Mouse (Mus musculus) left cerebral cortex, adult 9 months (tissue): Measurements from ENCODE around the gene Gm6217.
"Not testable (repeated sequence)": the region's sequence is repeated elsewhere in the genome, so short reads cannot be mapped to it uniquely, and the experiment has no call there.

ENCODE experiments used
- DNase-seq, 2 experiments: peaks; one replicate each; pipeline ENCODE4 v3.0.0; 2022; ENCODE audit warnings: low spot score in 2 of 2

The Gm6217 gene

DNA sequence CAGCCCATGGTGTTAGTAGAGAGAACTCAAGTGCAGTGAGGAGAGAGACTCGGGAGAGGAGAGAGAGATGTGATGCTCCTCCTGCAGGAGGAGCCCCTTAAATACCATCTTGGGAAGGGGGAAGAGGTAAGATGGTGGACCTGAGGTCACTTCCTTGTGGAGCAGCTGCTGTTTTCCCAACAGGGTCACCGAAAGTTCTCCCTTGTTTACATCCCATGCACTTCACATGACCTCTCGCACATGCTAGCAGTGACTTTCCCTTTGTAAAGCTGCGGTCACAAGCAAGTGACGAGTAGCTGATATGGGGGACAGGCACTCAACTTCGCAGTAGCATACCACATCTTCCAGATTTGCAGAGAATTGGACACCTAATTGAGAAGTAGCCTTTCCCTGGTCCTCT, at the start of gene Gm6217:
TSS of gene Gm6217 (minus strand) at position 74 of the 400 bp plus-strand sequence.
- not testable (repeated sequence) for DNase-seq

GRCm38 (mm10) chr1:82977840-82978239, 46.6 kb upstream of the Gm6217 start:
- no peak for DNase-seq

DNA sequence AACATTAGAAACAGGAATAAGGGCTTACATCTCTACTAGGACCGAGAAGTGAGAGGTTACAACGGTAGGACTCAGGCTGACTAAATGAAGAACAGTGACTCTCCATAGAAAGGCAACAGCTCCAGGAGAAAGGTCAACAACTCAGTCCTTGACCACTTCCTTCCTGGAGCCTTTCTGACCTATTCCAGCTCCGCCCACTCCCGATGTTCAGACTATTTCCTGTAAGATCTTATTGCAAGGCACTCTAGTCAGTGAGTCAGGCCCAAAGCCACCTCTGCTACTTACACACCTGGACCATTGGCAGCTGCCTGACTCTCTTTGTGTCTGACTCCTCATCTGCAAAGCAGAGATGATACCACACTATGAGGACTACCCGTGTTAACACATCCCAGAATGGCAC, 44.6 kb upstream of the Gm6217 start:
- DNase-seq: no peak

- DNase-seq: no peak
Observed at GRCm38 (mm10) chr1:82974342-82974741, 43.1 kb upstream of the Gm6217 start.

DNA sequence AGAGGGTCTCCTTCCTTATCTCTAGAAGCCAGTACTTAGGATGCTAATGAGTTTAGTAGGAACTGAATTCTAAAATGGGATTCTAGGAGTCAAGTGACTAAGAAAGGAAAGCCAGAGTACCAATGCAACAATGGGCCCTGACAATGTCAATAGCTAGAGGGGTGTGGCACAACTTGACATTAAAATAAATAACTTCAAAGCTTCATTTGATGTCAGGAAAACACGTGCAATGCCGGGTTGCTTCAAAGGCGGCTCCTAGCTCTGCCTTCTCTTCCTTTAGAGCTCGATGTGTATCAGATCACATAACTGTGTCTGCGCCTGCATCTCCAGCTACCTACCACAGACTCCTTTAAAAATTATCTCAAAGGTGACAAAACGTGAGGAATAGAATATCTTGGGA, 42.7 kb upstream of the Gm6217 start:
- no peak for DNase-seq

DNA sequence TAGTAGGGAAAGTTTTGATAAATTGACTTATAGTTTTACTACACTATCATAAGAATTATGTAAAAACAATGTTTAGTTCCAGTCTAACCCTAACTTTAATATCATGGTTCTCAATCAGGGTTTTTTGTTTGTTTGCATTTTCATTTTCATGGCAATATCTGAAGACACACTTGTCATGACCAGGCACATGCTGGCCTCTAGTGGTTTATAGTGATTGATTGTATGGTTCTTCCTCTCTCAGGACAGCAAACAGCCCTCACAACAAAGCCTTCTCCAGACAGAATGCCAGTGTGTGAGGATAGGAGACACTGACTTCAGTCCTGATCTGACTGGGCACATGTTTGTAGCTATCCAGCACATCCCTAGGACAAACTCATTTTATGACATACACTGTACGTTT, 42.0 kb upstream of the Gm6217 start:
- no peak for DNase-seq

DNA sequence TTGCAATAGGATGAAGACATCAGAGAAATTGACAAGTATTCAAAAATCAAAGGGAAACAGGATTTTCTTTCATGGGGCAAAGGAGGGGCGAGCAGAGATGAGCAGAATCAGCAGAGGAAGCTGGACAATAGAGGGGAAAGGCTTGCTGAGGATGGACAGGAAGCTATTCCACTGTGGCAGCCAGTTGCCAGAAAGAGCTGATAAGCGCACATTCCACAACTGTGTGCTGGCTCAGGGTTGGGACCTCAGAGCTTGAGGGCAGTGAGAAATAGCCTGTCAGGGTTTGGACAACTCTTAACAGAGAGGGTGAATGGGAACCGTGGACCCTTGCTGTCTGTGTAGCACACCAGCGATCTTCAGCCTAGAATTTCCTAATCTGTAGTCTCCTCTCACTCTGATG, 40.8 kb upstream of the Gm6217 start:
- no peak for DNase-seq

DNA sequence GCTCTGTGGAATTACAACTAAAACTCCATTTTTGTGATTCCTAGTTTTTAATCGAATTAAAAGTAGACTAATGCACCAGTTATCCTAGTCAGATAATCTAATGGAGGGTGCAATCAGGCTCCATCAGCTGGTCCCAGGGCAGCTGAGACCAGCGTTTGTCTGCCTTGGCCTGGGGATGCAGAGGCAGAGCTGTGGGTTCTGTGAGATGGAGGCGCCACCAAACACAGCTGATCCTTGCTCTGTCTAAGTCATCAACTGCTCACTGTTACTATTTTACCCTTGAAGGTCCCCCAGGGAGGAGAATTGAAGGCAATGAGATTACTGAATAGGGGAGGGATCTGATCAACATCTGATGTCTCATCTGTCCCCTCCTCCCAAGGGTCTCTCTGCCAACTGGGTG, 35.2 kb upstream of the Gm6217 start:
- DNase-seq: no peak

DNA sequence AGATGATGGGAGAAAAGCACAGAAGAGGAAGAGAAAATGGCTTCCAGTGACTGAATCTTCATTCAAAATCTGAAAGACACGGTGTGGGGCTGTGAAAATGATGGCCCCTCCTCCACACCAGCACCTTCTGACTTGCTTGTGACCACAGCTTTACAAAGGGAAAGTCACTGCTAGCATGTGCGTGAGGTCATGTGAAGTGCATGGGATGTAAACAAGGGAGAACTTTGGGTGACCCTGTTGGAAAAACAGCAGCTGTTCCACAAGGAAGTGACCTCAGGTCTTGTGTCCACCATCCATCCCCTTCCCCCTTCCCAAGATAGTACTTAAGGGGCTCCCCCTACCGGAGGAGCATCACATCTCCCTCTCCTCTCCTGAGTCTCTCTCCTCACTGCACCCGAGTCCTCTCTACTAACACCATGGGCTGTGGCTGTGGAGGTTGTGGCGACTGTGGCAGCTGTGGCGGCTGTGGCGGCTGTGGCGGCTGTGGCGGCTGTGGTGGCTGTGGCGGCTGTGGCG, 28.7 kb upstream of the Gm6217 start, which contains the start of gene Gm47955:
TSS of gene Gm47955 (plus strand) at position 417 of the 516 bp plus-strand sequence.
- no peak for DNase-seq

- not testable (repeated sequence) for DNase-seq
Observed at GRCm38 (mm10) chr1:82955913-82956312, 24.7 kb upstream of the Gm6217 start, which contains the start of gene Gm7544. Gm7544 (minus strand) TSS chr1:82956013.

GRCm38 (mm10) chr1:82948601-82949000, 17.4 kb upstream of the Gm6217 start:
- no peak for DNase-seq

GRCm38 (mm10) chr1:82946029-82946428, 14.8 kb upstream of the Gm6217 start:
- DNase-seq: not testable (repeated sequence)

DNA sequence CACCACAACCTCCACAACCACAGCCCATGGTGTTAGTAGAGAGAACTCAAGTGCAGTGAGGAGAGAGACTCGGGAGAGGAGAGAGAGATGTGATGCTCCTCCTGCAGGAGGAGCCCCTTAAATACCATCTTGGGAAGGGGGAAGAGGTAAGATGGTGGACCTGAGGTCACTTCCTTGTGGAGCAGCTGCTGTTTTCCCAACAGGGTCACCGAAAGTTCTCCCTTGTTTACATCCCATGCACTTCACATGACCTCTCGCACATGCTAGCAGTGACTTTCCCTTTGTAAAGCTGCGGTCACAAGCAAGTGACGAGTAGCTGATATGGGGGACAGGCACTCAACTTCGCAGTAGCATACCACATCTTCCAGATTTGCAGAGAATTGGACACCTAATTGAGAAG, 12.1 kb upstream of the Gm6217 start, which contains the start of gene A030003K21Rik:
TSS of gene A030003K21Rik (minus strand) at position 94 of the 400 bp plus-strand sequence.
- not testable (repeated sequence) for DNase-seq

DNA sequence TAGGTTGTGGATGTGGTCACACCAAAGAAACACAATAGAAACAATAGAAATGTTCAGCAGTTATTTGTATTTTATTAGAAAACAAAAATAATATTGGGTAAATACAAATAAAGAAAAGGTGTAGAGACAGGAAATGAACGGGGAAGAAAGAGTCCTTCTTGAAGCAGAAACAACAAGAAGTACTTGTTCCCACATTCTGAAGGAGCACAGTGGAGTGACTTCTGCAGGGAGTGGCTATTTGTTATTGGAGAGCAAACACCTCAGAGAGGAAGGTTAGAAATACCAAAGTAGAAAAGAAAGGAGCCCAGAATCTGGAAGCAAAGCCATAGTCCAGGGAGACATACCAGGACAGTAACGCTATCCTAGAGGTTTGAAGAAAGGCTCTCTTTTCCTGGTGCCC, 11.3 kb upstream of the Gm6217 start:
- not testable (repeated sequence) for DNase-seq

DNA sequence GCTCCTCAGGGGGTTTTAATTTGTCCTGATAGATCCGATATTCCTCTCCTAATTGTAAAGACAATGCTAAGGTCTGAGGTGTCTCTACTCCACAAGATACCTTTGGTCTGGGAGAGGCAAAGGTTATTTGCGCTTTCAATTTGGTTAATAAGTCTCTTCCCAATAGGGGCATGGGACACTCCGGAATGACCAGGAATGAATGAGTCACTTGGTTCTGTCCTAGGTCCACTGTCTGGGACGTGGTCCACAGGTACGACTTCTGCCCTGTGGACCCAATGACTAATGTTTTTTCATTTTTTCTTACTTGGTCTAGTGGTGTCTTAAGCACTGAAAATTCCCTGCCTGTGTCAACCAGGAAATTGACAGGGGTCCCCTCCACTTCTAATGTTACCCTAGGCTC, 7.5 kb upstream of the Gm6217 start:
- no peak for DNase-seq

DNA sequence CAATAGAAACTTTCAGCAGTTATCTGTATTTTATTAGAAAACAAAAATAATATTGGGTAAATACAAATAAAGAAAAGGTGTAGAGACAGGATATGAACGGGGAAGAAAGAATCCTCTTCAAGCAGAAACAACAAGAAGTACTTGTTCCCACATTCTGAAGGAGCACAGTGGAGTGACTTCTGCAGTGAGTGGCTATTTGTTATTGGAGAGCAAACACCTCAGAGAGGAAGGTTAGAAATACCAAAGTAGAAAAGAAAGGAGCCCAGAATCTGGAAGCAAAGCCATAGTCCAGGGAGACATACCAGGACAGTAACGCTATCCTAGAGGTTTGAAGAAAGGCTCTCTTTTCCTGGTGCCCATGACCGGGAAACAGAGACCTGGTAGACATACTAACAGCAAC, 641 bp downstream of the Gm6217 start:
- not testable (repeated sequence) for DNase-seq

GRCm38 (mm10) chr1:82924650-82925049, 6.5 kb downstream of the Gm6217 start, which contains the start of gene A030014E15Rik:
A030014E15Rik (plus strand) TSS chr1:82924917.
- DNase-seq: no peak

DNA sequence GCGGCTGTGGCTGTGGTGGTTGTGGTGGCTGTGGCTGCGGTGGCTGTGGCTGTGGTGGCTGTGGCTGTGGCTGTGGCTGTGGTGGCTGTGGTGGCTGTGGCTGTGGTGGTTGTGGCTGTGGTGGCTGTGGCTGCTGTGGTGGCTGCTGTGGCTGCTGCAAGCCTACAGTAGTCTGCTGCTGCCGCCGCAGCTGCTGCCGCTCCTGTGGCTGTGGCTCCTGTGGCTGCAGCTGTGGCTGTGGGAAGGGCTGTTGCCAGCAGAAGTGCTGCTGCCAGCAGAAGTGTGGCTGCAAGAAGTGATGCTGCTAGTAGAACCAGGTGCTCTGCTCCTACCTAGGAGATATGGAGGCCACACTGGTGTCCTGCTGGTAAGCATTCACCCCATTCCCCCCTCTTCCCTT, 17.8 kb downstream of the Gm6217 start:
- not testable (repeated sequence) for DNase-seq

DNA sequence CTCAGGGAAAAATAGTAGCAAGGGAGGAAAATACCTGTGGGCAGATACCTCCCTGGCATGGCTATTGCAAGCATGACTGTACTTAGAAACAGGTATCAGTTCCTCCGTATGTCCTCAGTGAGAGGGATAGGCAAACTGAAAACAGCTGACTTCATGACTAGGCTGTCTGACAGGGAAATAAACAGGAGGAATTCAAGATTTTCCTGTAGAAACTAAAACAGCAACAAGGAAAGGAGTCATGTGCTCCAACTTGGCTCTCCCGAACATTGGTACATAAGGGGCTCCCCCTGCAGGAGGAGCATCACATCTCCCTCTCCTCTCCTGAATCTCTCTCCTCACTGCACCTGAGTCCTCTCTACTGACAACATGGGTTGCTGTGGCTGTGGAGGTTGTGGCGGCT, 18.2 kb downstream of the Gm6217 start, which contains the start of gene A030005L19Rik:
TSS of gene A030005L19Rik (plus strand) at position 301 of the 400 bp plus-strand sequence.
- DNase-seq: no peak

- no peak for DNase-seq
Observed at GRCm38 (mm10) chr1:82905886-82906285, 25.3 kb downstream of the Gm6217 start.

- DNase-seq: no peak
Observed at GRCm38 (mm10) chr1:82901201-82901600, 30.0 kb downstream of the Gm6217 start.

DNA sequence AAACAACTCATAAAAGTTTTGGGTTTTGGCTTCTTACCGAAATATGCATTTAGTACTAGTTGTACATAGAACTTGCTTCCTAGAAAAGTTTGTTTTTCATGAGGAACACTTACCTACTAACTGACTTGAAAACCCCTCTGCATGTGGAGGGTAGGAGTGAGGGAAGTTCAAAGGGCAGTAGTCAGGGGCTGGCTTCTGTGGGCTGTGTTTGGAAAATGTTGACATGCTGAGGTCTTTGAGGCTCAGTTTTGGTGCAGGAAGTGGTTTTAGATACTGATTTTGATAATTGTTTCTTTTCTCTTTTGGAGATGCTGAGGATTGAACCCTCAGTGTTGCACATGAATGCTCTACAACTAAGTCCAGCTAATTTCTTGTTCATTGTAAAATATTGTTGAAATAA, 30.6 kb downstream of the Gm6217 start:
- no peak for DNase-seq

DNA sequence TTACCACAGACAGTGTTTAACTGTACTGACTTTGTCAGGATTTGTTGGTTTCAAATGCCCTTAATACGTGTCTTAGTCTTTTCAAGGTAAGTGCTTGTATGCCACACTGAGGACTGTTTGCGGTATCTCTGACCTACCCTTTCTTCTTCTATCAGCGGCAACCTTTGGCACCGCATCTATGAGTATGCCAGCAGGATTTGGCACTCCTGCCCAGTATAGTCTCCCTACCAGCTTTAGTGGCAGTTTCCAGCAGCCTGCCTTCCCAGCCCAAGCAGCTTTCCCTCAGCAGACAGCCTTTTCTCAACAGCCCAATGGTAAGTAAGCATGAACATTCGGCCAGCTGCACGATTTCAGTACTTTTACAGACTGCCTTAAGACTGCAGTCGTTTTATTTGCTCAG, 37.9 kb downstream of the Gm6217 start:
- DNase-seq: no peak
